Mouse (Mus musculus): Measurements from ENCODE around the gene Traf6.
A peak's percentile ranks its signal among the peaks of the same experiment; 100 is the strongest.

Traf6 gene

DNA sequence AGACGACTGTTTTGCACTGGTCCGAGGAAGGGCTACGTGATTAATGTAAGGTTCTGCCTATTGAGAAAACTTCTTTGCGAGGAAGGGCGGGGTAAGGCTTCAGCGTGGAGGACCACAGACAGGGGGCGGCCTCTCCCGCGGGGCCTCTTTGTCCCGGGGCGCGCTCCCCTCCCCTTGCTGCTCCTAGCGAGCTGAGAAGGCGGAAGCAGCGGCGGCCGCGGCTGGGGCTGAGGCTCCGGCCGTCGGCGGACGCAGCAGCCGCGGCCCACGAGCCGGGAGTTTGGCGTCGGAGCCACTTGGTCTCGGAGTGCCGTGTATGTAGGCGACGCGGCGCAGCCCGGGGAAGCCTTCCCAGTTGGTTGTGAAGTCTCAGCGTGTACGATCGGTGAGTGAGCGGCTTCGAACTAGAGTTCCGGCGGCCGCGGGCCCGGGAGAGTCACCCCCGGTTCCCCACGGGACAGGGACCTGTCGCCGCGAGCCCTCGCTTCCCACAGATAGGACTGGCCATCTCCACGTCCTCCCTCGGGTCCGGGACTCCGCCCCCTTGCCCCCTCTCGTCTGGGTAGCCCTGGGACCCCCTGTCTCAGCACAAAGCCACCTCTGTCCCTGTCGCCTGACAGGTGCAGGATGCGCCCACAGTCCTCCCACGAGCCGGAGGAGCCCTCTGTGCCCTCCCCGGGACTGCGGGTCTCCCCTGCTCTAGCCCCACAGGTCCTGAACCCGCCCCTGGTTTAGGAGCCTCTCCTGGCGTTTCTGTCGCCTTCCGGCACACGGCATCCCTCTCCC, at the start of gene Traf6:
TSS of gene Traf6 (plus strand) at position 194 of the 786 bp plus-strand sequence.
- ATAC-seq (ENCODE audit: insufficient number of reproducible peaks, low FRiP score, low TSS enrichment): peak; percentile 89

- 0 out of 2 replicates have a peak, but pooled peaks have one; percentile 10 for ATAC-seq (ENCODE audit: insufficient number of reproducible peaks, low FRiP score, low TSS enrichment)
These were observed 39.0 kb upstream of the Traf6 start for GRCm38 (mm10) chr2:101638979-101639839.

- no peak for ATAC-seq (ENCODE audit: insufficient number of reproducible peaks, low FRiP score, low TSS enrichment)
These were observed 38.3 kb upstream of the Traf6 start for GRCm38 (mm10) chr2:101639840-101640350.

GRCm38 (mm10) chr2:101645841-101646240, 32.4 kb upstream of the Traf6 start:
- no peak for ATAC-seq (ENCODE audit: insufficient number of reproducible peaks, low FRiP score, low TSS enrichment)

DNA sequence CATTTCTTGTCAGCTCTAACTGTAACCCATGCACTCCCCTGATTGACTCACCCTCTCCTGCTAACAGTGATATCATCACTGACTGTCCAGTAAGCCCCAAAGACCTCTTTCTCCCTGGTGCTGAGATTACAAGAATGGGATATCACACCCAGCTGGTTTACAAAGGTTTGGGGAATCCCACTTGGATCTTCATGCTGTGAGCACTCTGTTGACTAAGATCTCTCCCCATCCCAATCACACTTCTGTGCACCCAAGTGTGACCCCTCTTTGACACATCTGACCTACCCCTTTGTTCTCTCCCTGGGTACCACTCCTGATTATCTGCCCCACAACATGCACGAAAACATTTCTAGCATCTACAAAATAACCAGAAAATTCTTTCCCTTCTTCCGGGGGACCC, 29.9 kb upstream of the Traf6 start:
- no peak for ATAC-seq (ENCODE audit: insufficient number of reproducible peaks, low FRiP score, low TSS enrichment)

GRCm38 (mm10) chr2:101649114-101649671, 29.0 kb upstream of the Traf6 start, which contains the start of the genes Rag1 and B230118H07Rik:
Gene Rag1 (minus strand): TSS chr2:101649501.
Gene B230118H07Rik (minus strand): TSS chr2:101649532.
- ATAC-seq (ENCODE audit: insufficient number of reproducible peaks, low FRiP score, low TSS enrichment): peak; percentile 95

DNA sequence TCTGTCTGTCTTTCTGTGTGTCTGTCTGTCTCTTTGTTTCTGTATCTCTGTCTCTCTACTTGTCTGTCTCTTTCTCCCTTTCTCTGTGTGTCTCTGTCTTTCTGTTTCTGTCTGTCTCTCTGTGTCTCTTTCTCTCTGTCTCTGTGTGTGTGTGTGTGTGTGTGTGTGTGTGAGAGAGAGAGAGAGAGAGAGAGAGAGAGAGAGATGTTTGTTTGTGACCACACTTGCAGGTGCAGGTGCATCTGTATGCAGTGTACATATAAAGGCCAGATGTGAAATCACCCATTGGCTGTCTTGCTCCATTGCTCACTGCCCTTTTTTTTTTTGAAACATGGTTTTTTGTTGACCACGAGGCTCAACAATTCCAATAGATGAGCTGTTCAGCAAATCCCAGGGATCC, 27.8 kb upstream of the Traf6 start:
- no peak for ATAC-seq (ENCODE audit: insufficient number of reproducible peaks, low FRiP score, low TSS enrichment)

DNA sequence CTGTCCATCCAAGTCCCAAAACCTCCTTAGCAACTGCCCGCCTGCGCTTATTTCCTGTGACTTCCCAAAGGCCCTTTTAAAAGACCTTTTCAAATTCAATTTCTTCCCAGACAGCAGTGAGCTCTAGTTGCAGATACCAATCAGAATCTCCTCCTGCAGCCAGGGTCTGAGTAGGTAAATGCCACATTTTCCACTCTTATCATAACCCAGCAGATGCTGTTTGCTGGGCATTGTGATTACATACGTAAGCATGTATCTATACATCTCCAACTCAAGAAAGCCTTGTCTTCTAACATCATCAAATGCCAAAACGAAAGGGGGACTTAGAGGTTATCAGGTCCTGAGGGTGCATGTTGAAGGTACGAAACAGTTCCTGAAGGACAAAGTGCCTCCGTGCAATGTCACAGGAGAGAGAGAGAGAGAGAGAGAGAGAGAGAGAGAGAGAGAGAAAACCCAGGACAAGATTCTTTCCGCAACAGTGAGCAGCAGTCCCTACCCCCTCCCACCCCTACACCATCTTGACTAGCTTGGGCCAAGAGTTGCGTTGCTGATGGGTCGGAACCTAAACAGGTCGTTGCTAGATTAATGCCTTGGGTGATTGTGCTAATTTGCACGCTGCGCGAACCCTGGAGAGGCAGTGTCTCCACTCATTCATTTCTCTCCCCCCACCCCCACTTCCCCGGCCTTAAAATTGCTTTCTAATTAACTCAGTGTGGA, 25.9 kb upstream of the Traf6 start:
- ATAC-seq (ENCODE audit: insufficient number of reproducible peaks, low FRiP score, low TSS enrichment): 0 out of 2 replicates have a peak, but pooled peaks have one; percentile 1

- ATAC-seq (ENCODE audit: insufficient number of reproducible peaks, low FRiP score, low TSS enrichment): 0 out of 2 replicates have a peak, but pooled peaks have one; percentile 26
These were observed 25.2 kb upstream of the Traf6 start for GRCm38 (mm10) chr2:101652921-101653597.

GRCm38 (mm10) chr2:101660536-101660935, 17.7 kb upstream of the Traf6 start:
- no peak for ATAC-seq (ENCODE audit: insufficient number of reproducible peaks, low FRiP score, low TSS enrichment)

GRCm38 (mm10) chr2:101665058-101665702, 13.0 kb upstream of the Traf6 start:
- ATAC-seq (ENCODE audit: insufficient number of reproducible peaks, low FRiP score, low TSS enrichment): peak; percentile 93

DNA sequence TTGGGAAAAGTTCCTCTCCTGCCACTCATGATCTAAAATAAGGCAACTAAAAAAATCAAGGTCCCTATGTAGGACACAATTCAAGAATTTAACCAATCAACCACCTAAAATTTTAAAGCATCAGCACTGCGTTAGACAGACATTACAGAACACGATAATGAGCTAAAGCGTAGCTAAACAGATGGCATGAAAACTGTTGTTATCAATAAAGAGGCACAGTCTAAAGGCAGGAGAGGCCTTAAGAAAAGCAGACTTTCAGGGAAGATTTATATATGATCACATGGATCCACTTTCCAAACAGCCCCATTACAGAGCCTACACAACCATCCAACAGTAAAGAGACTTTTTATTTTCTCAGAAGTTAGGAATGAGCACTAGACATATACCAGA, 12.5 kb upstream of the Traf6 start:
- no peak for ATAC-seq (ENCODE audit: insufficient number of reproducible peaks, low FRiP score, low TSS enrichment)

DNA sequence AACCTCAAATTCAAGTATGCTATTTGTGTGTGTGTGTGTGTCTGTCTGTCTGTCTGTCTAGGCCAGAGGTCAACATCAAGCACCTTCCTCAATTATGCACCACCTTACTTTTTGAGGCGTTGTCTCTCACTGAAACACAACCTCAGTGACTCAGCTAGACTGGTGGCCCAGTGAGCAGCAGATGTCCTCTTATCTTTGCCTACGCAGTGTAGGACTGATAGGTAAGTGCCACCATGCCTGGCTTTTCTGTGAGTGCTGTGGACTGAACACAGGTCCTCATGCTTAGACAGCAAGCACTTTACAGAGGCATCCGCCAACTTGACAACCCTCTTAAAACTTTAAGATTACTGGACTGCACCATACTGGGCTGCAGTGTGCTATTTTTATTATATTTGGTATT, 9.5 kb upstream of the Traf6 start:
- ATAC-seq (ENCODE audit: insufficient number of reproducible peaks, low FRiP score, low TSS enrichment): no peak

DNA sequence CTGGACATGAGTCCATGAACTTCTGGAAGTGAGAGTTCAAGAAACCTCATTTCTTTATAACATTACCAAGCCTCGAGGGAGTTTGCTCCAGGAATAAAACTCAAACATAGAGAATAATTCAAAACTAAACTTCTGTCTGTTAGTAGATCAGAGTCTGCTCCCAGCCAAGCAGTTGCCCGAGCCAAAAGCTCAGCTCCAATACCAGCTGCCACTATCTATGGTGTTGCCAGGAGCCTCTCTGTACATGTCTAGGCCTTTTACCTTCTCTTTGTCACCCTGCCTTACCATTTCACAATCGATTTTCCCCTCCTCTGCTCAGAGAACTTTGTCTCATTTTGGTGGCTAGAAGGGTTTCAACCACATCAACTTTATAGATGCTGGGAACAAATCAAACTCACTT, 4.7 kb upstream of the Traf6 start:
- ATAC-seq (ENCODE audit: insufficient number of reproducible peaks, low FRiP score, low TSS enrichment): no peak; the same call in 1 of the 2 replicates

- no peak for ATAC-seq (ENCODE audit: insufficient number of reproducible peaks, low FRiP score, low TSS enrichment)
These were observed 1.0 kb downstream of the Traf6 start for GRCm38 (mm10) chr2:101679164-101679784.

DNA sequence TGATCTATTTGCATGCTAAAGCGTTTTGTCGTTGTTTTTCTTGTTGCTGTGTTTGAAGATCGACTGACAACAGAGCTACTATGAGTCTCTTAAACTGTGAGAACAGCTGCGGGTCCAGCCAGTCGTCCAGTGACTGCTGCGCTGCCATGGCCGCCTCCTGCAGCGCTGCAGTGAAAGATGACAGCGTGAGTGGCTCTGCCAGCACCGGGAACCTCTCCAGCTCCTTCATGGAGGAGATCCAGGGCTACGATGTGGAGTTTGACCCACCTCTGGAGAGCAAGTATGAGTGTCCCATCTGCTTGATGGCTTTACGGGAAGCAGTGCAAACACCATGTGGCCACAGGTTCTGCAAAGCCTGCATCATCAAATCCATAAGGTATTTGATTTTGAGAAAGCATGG, 6.2 kb downstream of the Traf6 start:
- no peak for ATAC-seq (ENCODE audit: insufficient number of reproducible peaks, low FRiP score, low TSS enrichment)

- no peak for ATAC-seq (ENCODE audit: insufficient number of reproducible peaks, low FRiP score, low TSS enrichment)
These were observed 9.8 kb downstream of the Traf6 start for GRCm38 (mm10) chr2:101688011-101688410.

DNA sequence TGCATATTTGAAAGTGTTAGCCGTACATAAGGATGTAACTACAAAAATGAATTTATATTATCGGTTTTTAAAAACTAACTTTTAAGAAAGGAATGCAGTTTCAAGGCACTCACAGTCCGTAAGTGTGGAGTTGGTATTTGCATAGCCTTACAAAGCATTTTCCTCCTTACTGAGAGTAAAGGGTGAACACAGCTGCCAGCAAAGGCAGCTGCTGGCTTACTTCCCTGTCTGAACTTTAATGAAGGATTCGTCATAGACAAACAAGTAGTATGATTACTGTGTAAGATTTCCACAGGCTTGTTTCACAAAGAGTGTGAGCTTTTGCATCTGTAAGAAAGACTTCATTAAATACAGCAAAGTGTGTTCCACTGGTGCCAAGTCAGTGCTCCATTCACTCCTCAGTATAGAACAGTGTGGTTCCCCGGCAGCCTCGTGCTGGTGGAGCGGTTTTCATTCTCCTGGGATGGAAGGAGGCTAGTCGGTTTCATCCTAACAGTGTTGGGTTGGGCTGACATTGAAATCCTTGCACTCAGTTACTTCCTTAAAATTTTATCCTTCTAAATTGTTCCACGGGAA, 12.1 kb downstream of the Traf6 start:
- ATAC-seq (ENCODE audit: insufficient number of reproducible peaks, low FRiP score, low TSS enrichment): no peak
